Mouse (Mus musculus): ENCODE data around the gene Clasp1. TPM values are rescaled to one million over a fixed set of nuclear protein-coding genes. Genes with fewer than 3 reads are reported as not detected.

Clasp1 gene
- polyA plus RNA-seq, 1 experiment from 2014 or later, result 115 TPM

DNA sequence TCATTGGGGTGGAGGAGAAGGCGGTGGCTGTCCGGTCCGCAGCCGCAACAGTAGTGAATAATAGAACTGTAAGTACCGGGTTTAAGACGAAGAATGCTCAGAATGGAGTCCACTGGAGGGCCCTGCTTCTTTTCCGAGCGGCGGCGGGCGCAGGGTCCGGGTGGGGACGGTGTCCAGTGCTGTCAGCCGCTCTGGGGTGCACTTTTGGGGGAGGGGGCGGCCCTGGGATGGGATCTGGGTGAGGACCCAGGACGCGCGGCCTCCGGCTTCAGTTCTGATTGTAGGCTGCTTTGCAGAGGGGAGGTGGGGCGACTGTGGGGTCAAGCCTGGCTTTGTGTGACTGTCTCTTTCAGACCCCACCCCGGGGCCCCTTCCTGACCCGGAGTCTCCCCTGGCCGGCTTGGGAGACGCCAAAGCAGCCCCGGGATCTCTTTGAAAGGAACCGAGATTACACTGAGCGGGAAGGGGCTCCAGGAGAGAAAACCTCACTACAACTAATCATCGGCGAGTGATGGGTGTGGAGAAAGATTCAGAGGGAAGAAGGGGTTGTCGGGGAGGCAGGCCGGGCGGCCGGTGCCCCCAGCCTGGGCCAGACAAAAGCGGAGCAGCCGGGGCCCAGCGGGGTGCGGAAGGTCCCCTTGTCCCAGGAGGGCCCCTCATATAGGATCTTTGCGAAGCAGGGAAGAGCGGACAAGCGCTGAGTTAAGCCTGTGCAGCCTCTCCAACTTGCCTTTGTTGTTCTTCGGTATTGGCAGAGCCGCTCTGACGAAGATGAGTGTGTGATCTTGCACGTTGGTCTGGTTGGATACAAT, 802 bp downstream of the Clasp1 start:
- H3K36me3 ChIP-seq, result 0 out of 2 replicates have a peak, but pooled peaks cover 5% of the 10 kb centered on the region
- H3K4me1 ChIP-seq (replicated peaks), result peaks cover 9% of the 10 kb centered on the region; the same call in 1 of the 2 replicates
- peak overlapping the region; percentile 92 for H3K27ac ChIP-seq (ENCODE audit: poor library complexity, severe bottlenecking)
- ATAC-seq (ENCODE audit: insufficient number of reproducible peaks, low FRiP score), result peak; percentile 53
- H3K27me3 ChIP-seq (replicated peaks), result no peaks in the 10 kb centered on the region
- H3K9me3 ChIP-seq (replicated peaks), result no peaks in the 10 kb centered on the region
- peak overlapping the region; percentile 82 for H3K4me2 ChIP-seq
- WGBS, result 0% methylated on average over 42 of the region's 44 CpGs
- peak overlapping the region; percentile 91 for H3K4me3 ChIP-seq
- H3K9ac ChIP-seq, result peak overlapping the region; percentile 96

DNA sequence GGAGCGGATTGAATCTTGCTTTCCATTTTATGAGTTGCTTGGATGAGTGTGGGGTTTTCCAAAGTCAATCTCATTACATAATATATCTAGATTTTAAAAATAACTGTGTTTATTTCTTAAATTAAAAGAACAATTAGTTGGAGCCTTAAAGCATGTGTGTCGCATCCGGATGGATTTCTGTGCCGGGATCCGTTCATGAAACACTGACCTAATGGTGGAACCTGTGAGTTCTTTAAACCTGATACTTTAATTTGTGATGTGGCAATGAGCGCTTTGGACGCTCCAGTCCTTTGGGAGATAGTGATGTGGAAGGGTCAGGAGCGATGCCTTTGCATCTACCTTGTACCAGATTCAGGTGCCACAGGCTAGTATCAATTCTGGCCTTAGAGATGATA, 1.4 kb downstream of the Clasp1 start:
- no peak for ATAC-seq (ENCODE audit: insufficient number of reproducible peaks, low FRiP score)
- peak overlapping the region; percentile 82 for H3K4me2 ChIP-seq
- peak overlapping the region; percentile 92 for H3K27ac ChIP-seq (ENCODE audit: poor library complexity, severe bottlenecking)
- H3K9me3 ChIP-seq (replicated peaks), result no peaks in the 10 kb centered on the region
- peak overlapping the region; percentile 91 for H3K4me3 ChIP-seq
- H3K4me1 ChIP-seq (replicated peaks), result peaks cover 9% of the 10 kb centered on the region; the same call in 1 of the 2 replicates
- H3K36me3 ChIP-seq, result 0 out of 2 replicates have a peak, but pooled peaks cover 5% of the 10 kb centered on the region
- 19% methylated on average over 8 of the region's 8 CpGs for WGBS
- peak overlapping the region; percentile 96 for H3K9ac ChIP-seq
- H3K27me3 ChIP-seq (replicated peaks), result no peaks in the 10 kb centered on the region

DNA sequence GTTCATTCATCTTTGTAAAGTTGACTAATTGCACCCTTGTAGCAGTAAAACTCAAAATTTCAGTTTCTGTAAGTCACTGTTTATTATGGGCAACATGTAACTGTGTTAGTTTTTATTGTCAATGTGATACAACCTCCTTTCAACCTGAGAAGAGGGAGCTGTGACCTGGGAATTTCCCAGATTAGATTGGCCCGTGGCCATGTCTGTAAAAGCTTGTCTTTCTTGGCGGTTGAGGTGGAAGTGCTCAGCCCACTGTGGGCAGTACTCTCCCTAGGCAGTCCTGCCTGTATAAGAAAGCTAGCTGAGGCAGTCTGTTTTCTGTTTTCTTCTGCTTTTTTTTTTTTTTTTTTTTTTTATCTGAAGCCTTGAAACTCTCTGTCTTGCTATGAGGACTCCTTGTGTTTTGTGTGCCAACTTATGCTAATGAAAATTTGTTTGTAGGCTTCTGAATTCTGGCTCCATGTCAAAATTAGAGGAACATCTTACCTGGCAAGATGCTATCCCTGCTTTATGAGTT, 2.1 kb downstream of the Clasp1 start:
- ATAC-seq (ENCODE audit: insufficient number of reproducible peaks, low FRiP score), result no peak
- 63% methylated on average over 2 of the region's 2 CpGs for WGBS
- no peaks in the 10 kb centered on the region for H3K27me3 ChIP-seq (replicated peaks)
- no peak overlapping the region for H3K27ac ChIP-seq (ENCODE audit: poor library complexity, severe bottlenecking)
- peak overlapping the region; percentile 82 for H3K4me2 ChIP-seq
- H3K4me3 ChIP-seq, result peak overlapping the region; percentile 91
- peaks cover 9% of the 10 kb centered on the region; the same call in 1 of the 2 replicates for H3K4me1 ChIP-seq (replicated peaks)
- H3K9ac ChIP-seq, result no peak overlapping the region
- H3K9me3 ChIP-seq (replicated peaks), result no peaks in the 10 kb centered on the region
- H3K36me3 ChIP-seq, result peaks cover 9% of the 10 kb centered on the region

DNA sequence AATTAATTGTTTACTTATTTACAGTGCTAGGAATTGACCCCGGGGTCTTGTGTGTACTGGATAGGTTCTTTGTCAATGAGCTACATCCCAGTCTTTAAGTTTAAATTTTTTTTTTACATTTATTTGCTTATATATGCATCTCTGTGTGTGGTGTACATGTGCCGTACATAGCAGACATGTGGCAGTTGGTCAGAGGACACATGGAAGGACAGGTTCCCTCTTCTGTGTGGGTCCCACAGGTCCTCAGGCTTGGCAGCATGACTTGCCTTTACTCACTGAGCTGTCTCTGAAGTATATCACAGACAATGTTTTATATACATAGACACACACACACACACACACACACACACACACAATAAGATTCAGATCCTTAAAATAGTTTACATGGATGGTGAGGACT, 3.4 kb downstream of the Clasp1 start:
- Histone ChIP-seq H3K27me3 (replicated peaks) (no peaks in the 10 kb centered on the region), H3K36me3 (peaks cover 17% of the 10 kb centered on the region), H3K9ac (no peak overlapping the region), H3K4me2 (no peak overlapping the region), H3K9me3 (replicated peaks) (no peaks in the 10 kb centered on the region), H3K4me1 (replicated peaks) (peaks cover 9% of the 10 kb centered on the region; the same call in 1 of the 2 replicates), H3K4me3 (no peak overlapping the region), H3K27ac (ENCODE audit: poor library complexity, severe bottlenecking) (no peak overlapping the region)
- WGBS, result 91% methylated on average over 2 of the region's 2 CpGs
- ATAC-seq (ENCODE audit: insufficient number of reproducible peaks, low FRiP score), result no peak

DNA sequence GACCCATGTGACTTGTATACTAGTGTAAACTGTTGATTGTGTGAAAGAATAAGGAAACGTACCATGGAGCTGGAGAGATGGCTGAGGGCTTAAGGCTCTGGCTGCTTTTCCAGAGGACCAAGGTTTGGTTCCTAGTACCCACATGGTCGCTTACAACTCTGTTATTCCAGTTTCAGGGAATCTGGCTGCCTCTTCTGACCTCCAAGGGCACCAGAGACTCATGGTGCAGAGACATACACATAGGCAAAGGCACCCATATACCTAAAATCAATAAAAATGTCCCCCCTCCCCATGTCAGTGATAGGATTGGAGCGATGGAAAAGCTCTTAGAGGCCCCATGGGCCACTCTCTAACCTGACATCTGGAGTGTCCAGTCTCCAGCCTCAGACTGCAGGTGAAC, 5.1 kb downstream of the Clasp1 start:
- Histone ChIP-seq H3K4me1 (replicated peaks) (peaks cover 12% of the 10 kb centered on the region), H3K9me3 (replicated peaks) (no peaks in the 10 kb centered on the region), H3K27ac (ENCODE audit: poor library complexity, severe bottlenecking) (no peak overlapping the region), H3K4me3 (no peak overlapping the region), H3K9ac (no peak overlapping the region), H3K36me3 (peaks cover 20% of the 10 kb centered on the region), H3K27me3 (replicated peaks) (no peaks in the 10 kb centered on the region), H3K4me2 (no peak overlapping the region)
- WGBS, result 89% methylated on average over 3 of the region's 3 CpGs
- ATAC-seq (ENCODE audit: insufficient number of reproducible peaks, low FRiP score), result no peak

DNA sequence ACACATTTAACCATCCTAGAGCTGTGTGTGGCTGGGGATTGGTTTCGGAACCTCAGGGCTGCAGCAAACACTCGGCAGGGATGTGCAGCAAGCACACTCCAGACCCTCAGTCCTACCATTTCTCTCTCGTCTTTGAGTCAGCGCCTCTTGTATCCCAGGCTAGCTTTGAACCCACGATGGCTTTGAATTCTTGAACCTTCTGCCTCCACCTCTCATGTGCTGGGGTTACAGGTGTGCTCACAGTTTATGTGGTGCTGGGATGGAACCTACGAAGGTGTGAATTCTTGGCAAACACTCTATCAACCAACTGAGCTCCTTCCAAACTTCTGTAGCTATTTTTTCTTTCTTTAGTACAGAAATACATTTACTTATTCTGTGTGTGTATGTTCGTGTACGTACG, 9.0 kb downstream of the Clasp1 start:
- Histone ChIP-seq H3K27ac (ENCODE audit: poor library complexity, severe bottlenecking) (no peak overlapping the region), H3K4me2 (no peak overlapping the region), H3K4me3 (no peak overlapping the region), H3K9me3 (replicated peaks) (no peaks in the 10 kb centered on the region), H3K4me1 (replicated peaks) (peaks cover 29% of the 10 kb centered on the region), H3K36me3 (peaks cover 22% of the 10 kb centered on the region), H3K27me3 (replicated peaks) (no peaks in the 10 kb centered on the region), H3K9ac (no peak overlapping the region)
- 91% methylated on average over 9 of the region's 9 CpGs for WGBS
- no peak for ATAC-seq (ENCODE audit: insufficient number of reproducible peaks, low FRiP score)

DNA sequence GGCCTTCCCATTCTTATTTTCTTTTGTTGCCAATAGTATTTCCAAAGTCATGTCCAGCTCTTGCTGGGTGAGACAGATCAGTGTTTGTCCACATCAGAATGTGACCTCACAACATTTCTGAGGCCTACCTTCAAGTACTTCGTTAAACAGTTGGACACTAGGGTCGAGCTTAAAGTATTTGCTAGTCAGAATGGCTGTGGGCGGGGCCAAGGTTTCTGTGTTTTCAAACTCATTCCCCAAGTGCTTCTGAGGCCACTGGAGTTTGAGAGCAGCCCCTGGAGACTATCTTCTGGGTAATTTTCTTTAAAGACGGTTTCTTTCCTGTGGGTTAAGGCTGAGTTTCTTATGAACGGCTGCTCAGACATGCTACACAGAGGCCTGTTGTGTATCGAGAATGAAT, 9.7 kb downstream of the Clasp1 start:
- Histone ChIP-seq H3K9me3 (replicated peaks) (no peaks in the 10 kb centered on the region), H3K27ac (ENCODE audit: poor library complexity, severe bottlenecking) (no peak overlapping the region), H3K36me3 (peaks cover 22% of the 10 kb centered on the region), H3K4me3 (no peak overlapping the region), H3K9ac (no peak overlapping the region), H3K4me1 (replicated peaks) (peaks cover 34% of the 10 kb centered on the region), H3K27me3 (replicated peaks) (no peaks in the 10 kb centered on the region), H3K4me2 (no peak overlapping the region)
- ATAC-seq (ENCODE audit: insufficient number of reproducible peaks, low FRiP score), result no peak; the same call in 1 of the 2 replicates
- 67% methylated on average over 6 of the region's 6 CpGs for WGBS

DNA sequence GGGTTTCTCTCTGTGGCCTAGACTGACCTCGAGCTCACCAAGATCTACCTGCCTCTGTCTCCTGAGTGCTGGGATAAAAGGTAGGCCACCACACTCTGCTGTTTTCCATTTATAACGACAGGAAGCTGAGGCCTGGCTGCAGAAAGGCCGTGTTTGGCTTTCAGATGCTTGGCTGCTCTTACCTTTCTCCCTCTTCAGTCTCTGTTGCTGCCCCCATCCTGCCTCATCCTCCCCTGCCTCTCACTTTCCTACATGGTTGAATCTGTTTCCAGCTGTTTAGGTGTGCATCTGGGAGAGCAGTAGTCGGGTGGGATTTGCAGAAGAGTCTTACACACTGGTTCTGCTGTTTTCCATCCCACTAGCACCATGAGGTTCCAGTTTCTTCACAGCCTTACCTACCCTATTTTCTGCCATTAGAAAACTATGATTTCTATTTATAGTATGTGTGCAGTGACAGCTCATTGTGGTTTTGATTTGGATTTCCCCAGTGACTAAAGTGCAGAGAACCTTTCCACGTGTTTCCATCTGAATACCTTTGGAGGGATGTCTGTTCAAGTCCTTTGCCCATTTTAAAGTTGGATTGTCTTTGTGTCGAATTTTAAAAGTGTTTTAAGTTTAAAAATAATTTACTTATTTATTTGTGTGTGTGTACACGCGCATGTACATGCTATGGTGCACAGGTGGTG, 10.9 kb downstream of the Clasp1 start:
- WGBS, result 76% methylated on average over 8 of the region's 8 CpGs
- H3K27ac ChIP-seq (ENCODE audit: poor library complexity, severe bottlenecking), result no peak overlapping the region
- no peaks in the 10 kb centered on the region for H3K27me3 ChIP-seq (replicated peaks)
- peaks cover 36% of the 10 kb centered on the region for H3K4me1 ChIP-seq (replicated peaks)
- no peaks in the 10 kb centered on the region for H3K9me3 ChIP-seq (replicated peaks)
- H3K9ac ChIP-seq, result no peak overlapping the region
- H3K36me3 ChIP-seq, result peaks cover 17% of the 10 kb centered on the region
- H3K4me3 ChIP-seq, result no peak overlapping the region
- no peak for ATAC-seq (ENCODE audit: insufficient number of reproducible peaks, low FRiP score)
- no peak overlapping the region for H3K4me2 ChIP-seq

DNA sequence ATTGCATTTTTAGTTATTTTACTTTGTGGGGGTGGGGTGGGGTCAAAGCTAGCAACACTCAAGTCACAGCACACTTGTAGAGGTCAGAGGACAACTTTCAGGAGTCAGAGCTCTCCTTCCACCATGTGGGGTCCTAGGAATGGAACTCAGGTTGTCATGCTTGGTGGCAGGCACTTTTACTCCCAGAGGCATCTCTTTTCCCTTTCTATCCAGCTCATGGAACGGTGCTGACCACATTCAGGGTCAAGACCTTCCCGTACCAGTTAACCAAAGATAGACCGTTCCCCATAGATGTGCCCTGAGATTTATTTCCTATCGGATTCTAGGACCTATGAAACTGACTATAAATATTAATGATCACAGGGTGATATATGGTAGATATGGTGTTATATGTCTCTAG, 13.1 kb downstream of the Clasp1 start:
- 92% methylated on average over 4 of the region's 4 CpGs for WGBS

DNA sequence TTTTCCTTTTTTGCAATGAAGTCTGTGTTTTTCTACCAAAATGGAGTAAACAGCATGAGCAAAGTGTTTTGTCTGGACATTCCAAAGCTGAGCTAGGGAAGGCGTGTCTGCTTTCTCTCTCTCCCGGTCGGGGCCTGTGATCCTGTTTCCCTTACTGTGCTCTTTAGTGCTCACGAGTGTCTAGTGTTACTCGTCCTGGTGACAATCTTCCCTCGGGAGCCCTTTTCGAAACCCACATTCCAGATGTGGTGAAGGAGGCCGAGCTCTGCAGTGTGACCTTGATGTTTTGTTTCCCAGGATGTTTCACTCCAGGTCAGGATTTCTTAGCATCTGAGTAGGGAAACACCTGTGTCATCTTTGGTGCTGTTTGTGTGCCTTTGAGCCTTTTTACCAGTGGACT, 13.7 kb downstream of the Clasp1 start:
- ATAC-seq (ENCODE audit: insufficient number of reproducible peaks, low FRiP score), result no peak
- Histone ChIP-seq H3K4me3 (no peak overlapping the region), H3K27ac (ENCODE audit: poor library complexity, severe bottlenecking) (no peak overlapping the region; the same call in 1 of the 2 replicates), H3K9me3 (replicated peaks) (no peaks in the 10 kb centered on the region), H3K4me2 (no peak overlapping the region), H3K27me3 (replicated peaks) (no peaks in the 10 kb centered on the region), H3K36me3 (0 out of 2 replicates have a peak, but pooled peaks cover 5% of the 10 kb centered on the region), H3K9ac (no peak overlapping the region), H3K4me1 (replicated peaks) (peaks cover 44% of the 10 kb centered on the region)
- 34% methylated on average over 8 of the region's 8 CpGs for WGBS

More for the DNA sequence above, 13.1 kb downstream of the Clasp1 start:
- H3K27ac ChIP-seq (ENCODE audit: poor library complexity, severe bottlenecking), result no peak overlapping the region
- ATAC-seq (ENCODE audit: insufficient number of reproducible peaks, low FRiP score), result no peak
- H3K4me1 ChIP-seq (replicated peaks), result peaks cover 44% of the 10 kb centered on the region
- no peaks in the 10 kb centered on the region for H3K27me3 ChIP-seq (replicated peaks)
- no peaks in the 10 kb centered on the region for H3K9me3 ChIP-seq (replicated peaks)
- H3K36me3 ChIP-seq, result 0 out of 2 replicates have a peak, but pooled peaks cover 5% of the 10 kb centered on the region
- no peak overlapping the region for H3K4me2 ChIP-seq
- no peak overlapping the region for H3K4me3 ChIP-seq
- H3K9ac ChIP-seq, result no peak overlapping the region

DNA sequence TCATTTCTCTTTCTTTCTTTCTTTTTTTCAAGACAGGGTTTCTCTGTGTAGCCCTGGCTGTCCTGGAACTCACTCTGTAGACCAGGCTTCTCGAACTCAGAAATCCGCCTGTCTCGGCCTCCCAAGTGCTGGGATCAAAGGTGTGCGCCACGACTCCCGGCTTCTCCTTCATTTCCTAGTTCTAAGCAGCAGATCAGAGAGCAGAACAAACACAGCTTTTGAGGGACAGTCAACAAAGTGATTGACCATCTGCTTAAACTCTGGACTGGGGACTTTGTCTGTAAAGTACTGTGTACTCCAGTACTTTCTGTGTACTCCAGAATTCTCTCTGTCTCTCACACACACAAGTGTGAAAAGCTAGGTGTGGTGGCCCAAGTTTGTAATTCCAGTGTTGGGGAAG, 14.1 kb downstream of the Clasp1 start:
- 91% methylated on average over 6 of the region's 6 CpGs for WGBS
- no peak overlapping the region for H3K4me2 ChIP-seq
- no peaks in the 10 kb centered on the region for H3K9me3 ChIP-seq (replicated peaks)
- H3K4me1 ChIP-seq (replicated peaks), result peaks cover 44% of the 10 kb centered on the region
- H3K27me3 ChIP-seq (replicated peaks), result no peaks in the 10 kb centered on the region
- no peak for ATAC-seq (ENCODE audit: insufficient number of reproducible peaks, low FRiP score)
- H3K4me3 ChIP-seq, result no peak overlapping the region
- no peak overlapping the region for H3K9ac ChIP-seq
- 0 out of 2 replicates have a peak, but pooled peaks cover 2% of the 10 kb centered on the region for H3K36me3 ChIP-seq
- H3K27ac ChIP-seq (ENCODE audit: poor library complexity, severe bottlenecking), result no peak overlapping the region; the same call in 1 of the 2 replicates

Measured in heart, embryonic 12.5 days (tissue).